Mouse (Mus musculus) ES-Bruce4 (cell line): ENCODE measurements around the gene Cpped1.

Experiments used
- EP300 ChIP-seq: IDR thresholded peaks from 2 replicates; pipeline ENCODE4 v1.6.1; 2011; ENCODE audit warnings: low read depth, low read length; ENCODE audit not compliant: insufficient read depth
- POLR2A ChIP-seq: IDR thresholded peaks from one replicate; pipeline ENCODE4 v1.8.1; 2011; ENCODE audit warnings: low read length; ENCODE audit not compliant: insufficient read depth

GRCm38 (mm10) chr16:11755281-11756066 lies 153.8 kb downstream of the Cpped1 start:
- TF ChIP-seq POLR2A: no peak
- TF ChIP-seq EP300: no peak
